Mouse (Mus musculus): ENCODE measurements at regions not wholly inside any gene's neighbourhood (a gene's known extent, or its start where the extent isn't known, plus 50 kb on each side); places are given as distances from the start of the nearest gene placed in this dataset.
A peak's percentile ranks its signal among the peaks of the same experiment; 100 is the strongest.

- Histone ChIP-seq H3K36me3 (replicated peaks) (no peaks in the 10 kb centered on the region), H3K4me1 (no peaks in the 10 kb centered on the region), H3K9me3 (no peaks in the 10 kb centered on the region), H3K27ac (no peak overlapping the region), H3K27me3 (ENCODE audit: poor library complexity, severe bottlenecking) (no peaks in the 10 kb centered on the region), H3K4me3 (no peak overlapping the region)
- DNase-seq (ENCODE audit: extremely low spot score, low spot score): no peak
- WGBS: 95% methylated on average over 5 of the region's 5 CpGs
Observed at GRCm38 (mm10) chr9:71420064-71420463, 65.7 kb downstream of the Polr2m start.

GRCm38 (mm10) chr9:71418531-71418930 lies 67.2 kb downstream of the Polr2m start:
- Histone ChIP-seq H3K36me3 (replicated peaks) (no peaks in the 10 kb centered on the region), H3K4me1 (no peaks in the 10 kb centered on the region), H3K27me3 (ENCODE audit: poor library complexity, severe bottlenecking) (no peaks in the 10 kb centered on the region), H3K9me3 (no peaks in the 10 kb centered on the region), H3K27ac (no peak overlapping the region), H3K4me3 (no peak overlapping the region)
- DNase-seq (ENCODE audit: extremely low spot score, low spot score): no peak
- 91% methylated on average over 4 of the region's 4 CpGs for WGBS

GRCm38 (mm10) chr9:71417248-71417647 lies 68.5 kb downstream of the Polr2m start:
- Histone ChIP-seq H3K4me3 (no peak overlapping the region), H3K27ac (no peak overlapping the region), H3K4me1 (no peaks in the 10 kb centered on the region), H3K9me3 (no peaks in the 10 kb centered on the region), H3K36me3 (replicated peaks) (no peaks in the 10 kb centered on the region), H3K27me3 (ENCODE audit: poor library complexity, severe bottlenecking) (no peaks in the 10 kb centered on the region)
- 86% methylated on average over 4 of the region's 4 CpGs for WGBS
- DNase-seq (ENCODE audit: extremely low spot score, low spot score): no peak

GRCm38 (mm10) chr9:71411171-71411570 lies 74.6 kb downstream of the Polr2m start:
- no peak overlapping the region for H3K4me3 ChIP-seq
- WGBS: 76% methylated on average over 1 of the region's 1 CpGs
- no peaks in the 10 kb centered on the region for H3K36me3 ChIP-seq (replicated peaks)
- no peaks in the 10 kb centered on the region for H3K4me1 ChIP-seq
- peaks cover 6% of the 10 kb centered on the region for H3K9me3 ChIP-seq
- no peak for DNase-seq (ENCODE audit: extremely low spot score, low spot score)
- H3K27me3 ChIP-seq (ENCODE audit: poor library complexity, severe bottlenecking): no peaks in the 10 kb centered on the region
- H3K27ac ChIP-seq: no peak overlapping the region

- 97% methylated on average over 1 of the region's 1 CpGs for WGBS
- Histone ChIP-seq H3K4me1 (no peaks in the 10 kb centered on the region), H3K36me3 (replicated peaks) (no peaks in the 10 kb centered on the region), H3K4me3 (no peak overlapping the region), H3K9me3 (peaks cover 6% of the 10 kb centered on the region), H3K27ac (no peak overlapping the region), H3K27me3 (ENCODE audit: poor library complexity, severe bottlenecking) (no peaks in the 10 kb centered on the region)
- no peak for DNase-seq (ENCODE audit: extremely low spot score, low spot score)
Observed at GRCm38 (mm10) chr9:71409925-71410324, 75.8 kb downstream of the Polr2m start.

- no peak overlapping the region for H3K27ac ChIP-seq
- H3K36me3 ChIP-seq (replicated peaks): no peaks in the 10 kb centered on the region
- no peaks in the 10 kb centered on the region for H3K4me1 ChIP-seq
- H3K27me3 ChIP-seq (ENCODE audit: poor library complexity, severe bottlenecking): no peaks in the 10 kb centered on the region
- H3K9me3 ChIP-seq: peaks cover 6% of the 10 kb centered on the region
- 94% methylated on average over 5 of the region's 5 CpGs for WGBS
- H3K4me3 ChIP-seq: no peak overlapping the region
- no peak for DNase-seq (ENCODE audit: extremely low spot score, low spot score)
Observed at GRCm38 (mm10) chr9:71408946-71409345, 76.8 kb downstream of the Polr2m start.

GRCm38 (mm10) chr9:71404396-71405135 lies 81.2 kb downstream of the Polr2m start:
- WGBS: 88% methylated on average over 8 of the region's 8 CpGs
- Histone ChIP-seq H3K36me3 (replicated peaks) (no peaks in the 10 kb centered on the region), H3K27me3 (ENCODE audit: poor library complexity, severe bottlenecking) (no peaks in the 10 kb centered on the region), H3K27ac (no peak overlapping the region), H3K4me3 (no peak overlapping the region), H3K4me1 (0 out of 2 replicates have a peak, but pooled peaks cover 6% of the 10 kb centered on the region), H3K9me3 (no peaks in the 10 kb centered on the region)
- DNase-seq (ENCODE audit: extremely low spot score, low spot score): no peak

- no peak overlapping the region for H3K27ac ChIP-seq
- no peak overlapping the region for H3K4me3 ChIP-seq
- H3K27me3 ChIP-seq (ENCODE audit: poor library complexity, severe bottlenecking): no peaks in the 10 kb centered on the region
- H3K4me1 ChIP-seq: peaks cover 16% of the 10 kb centered on the region
- WGBS: 72% methylated on average over 1 of the region's 1 CpGs
- no peaks in the 10 kb centered on the region for H3K36me3 ChIP-seq (replicated peaks)
- H3K9me3 ChIP-seq: no peaks in the 10 kb centered on the region
- no peak for DNase-seq (ENCODE audit: extremely low spot score, low spot score)
Observed at GRCm38 (mm10) chr9:71401667-71402066, 84.1 kb downstream of the Polr2m start.

- no peak for DNase-seq (ENCODE audit: extremely low spot score, low spot score)
- Histone ChIP-seq H3K4me1 (peaks cover 17% of the 10 kb centered on the region), H3K27me3 (ENCODE audit: poor library complexity, severe bottlenecking) (no peaks in the 10 kb centered on the region), H3K9me3 (no peaks in the 10 kb centered on the region), H3K36me3 (replicated peaks) (no peaks in the 10 kb centered on the region), H3K27ac (no peak overlapping the region), H3K4me3 (no peak overlapping the region)
- 82% methylated on average over 1 of the region's 1 CpGs for WGBS
Observed at GRCm38 (mm10) chr9:71399346-71399745, 86.4 kb downstream of the Polr2m start.

GRCm38 (mm10) chr9:71396784-71397183 lies 89.0 kb downstream of the Polr2m start:
- Histone ChIP-seq H3K4me3 (no peak overlapping the region), H3K27ac (0 out of 2 replicates have a peak overlapping the region, but pooled peaks have one; percentile 30), H3K36me3 (replicated peaks) (no peaks in the 10 kb centered on the region), H3K4me1 (peaks cover 17% of the 10 kb centered on the region), H3K27me3 (ENCODE audit: poor library complexity, severe bottlenecking) (no peaks in the 10 kb centered on the region), H3K9me3 (no peaks in the 10 kb centered on the region)
- DNase-seq (ENCODE audit: extremely low spot score, low spot score): peak; percentile 10
- 69% methylated on average over 7 of the region's 7 CpGs for WGBS

- DNase-seq (ENCODE audit: extremely low spot score, low spot score): no peak
- Histone ChIP-seq H3K27me3 (ENCODE audit: poor library complexity, severe bottlenecking) (no peaks in the 10 kb centered on the region), H3K36me3 (replicated peaks) (no peaks in the 10 kb centered on the region), H3K4me3 (no peak overlapping the region), H3K9me3 (no peaks in the 10 kb centered on the region), H3K27ac (no peak overlapping the region), H3K4me1 (no peaks in the 10 kb centered on the region)
- 82% methylated on average over 5 of the region's 5 CpGs for WGBS
Observed at GRCm38 (mm10) chr9:71390221-71390620, 95.5 kb downstream of the Polr2m start.

GRCm38 (mm10) chr9:71387426-71387825 lies 98.3 kb downstream of the Polr2m start:
- no peaks in the 10 kb centered on the region for H3K9me3 ChIP-seq
- H3K4me1 ChIP-seq: no peaks in the 10 kb centered on the region
- no peaks in the 10 kb centered on the region for H3K36me3 ChIP-seq (replicated peaks)
- WGBS: 97% methylated on average over 7 of the region's 7 CpGs
- no peak overlapping the region for H3K4me3 ChIP-seq
- no peak for DNase-seq (ENCODE audit: extremely low spot score, low spot score)
- H3K27ac ChIP-seq: no peak overlapping the region
- H3K27me3 ChIP-seq (ENCODE audit: poor library complexity, severe bottlenecking): no peaks in the 10 kb centered on the region

- Histone ChIP-seq H3K4me3 (no peak overlapping the region), H3K27ac (no peak overlapping the region), H3K4me1 (no peaks in the 10 kb centered on the region), H3K9me3 (no peaks in the 10 kb centered on the region), H3K27me3 (ENCODE audit: poor library complexity, severe bottlenecking) (no peaks in the 10 kb centered on the region), H3K36me3 (replicated peaks) (no peaks in the 10 kb centered on the region)
- 78% methylated on average over 4 of the region's 4 CpGs for WGBS
- DNase-seq (ENCODE audit: extremely low spot score, low spot score): no peak
Observed at GRCm38 (mm10) chr9:71383901-71384300, 101.8 kb downstream of the Polr2m start.
